Mouse (Mus musculus): ENCODE data around the gene Gm19345.

Gene Gm19345

GRCm38 (mm10) chr7:19851858-19852570 lies at the start of gene Gm19345:
Gene Gm19345 (plus strand): TSS chr7:19852003.
- DNase-seq: no peak

- DNase-seq: peak; percentile 25
Observed at GRCm38 (mm10) chr7:19802995-19803394, 48.8 kb upstream of the Gm19345 start.

DNA sequence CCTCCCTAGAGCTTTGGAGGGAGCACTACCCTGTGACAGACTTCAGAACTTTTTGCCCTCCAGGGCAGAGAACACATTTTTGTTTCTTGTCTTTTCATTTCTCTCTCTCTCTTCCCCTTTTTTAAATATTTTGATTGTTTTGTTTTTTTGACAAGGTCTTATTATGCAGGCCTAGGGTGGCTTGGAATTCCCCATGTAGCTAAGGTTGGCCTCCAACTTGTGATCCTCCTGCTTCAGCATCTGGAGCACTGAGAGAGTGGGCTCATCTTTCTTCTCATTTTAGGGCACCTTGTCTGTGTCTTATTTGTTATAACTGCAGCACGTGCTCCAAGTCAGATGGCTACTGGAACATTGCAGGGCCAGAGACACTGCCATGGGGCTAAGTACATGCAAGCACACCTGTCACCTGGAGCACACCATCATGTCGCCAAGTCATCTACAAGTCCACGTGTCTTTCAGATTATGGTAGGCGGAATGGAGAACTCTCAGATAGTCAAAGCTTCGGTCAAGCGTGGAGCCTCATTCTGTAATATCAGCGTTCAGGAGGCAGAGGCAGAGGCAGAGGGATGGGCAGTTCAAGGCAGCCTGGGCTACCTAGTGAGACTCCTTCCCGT lies 45.3 kb upstream of the Gm19345 start:
- no peak for DNase-seq

DNA sequence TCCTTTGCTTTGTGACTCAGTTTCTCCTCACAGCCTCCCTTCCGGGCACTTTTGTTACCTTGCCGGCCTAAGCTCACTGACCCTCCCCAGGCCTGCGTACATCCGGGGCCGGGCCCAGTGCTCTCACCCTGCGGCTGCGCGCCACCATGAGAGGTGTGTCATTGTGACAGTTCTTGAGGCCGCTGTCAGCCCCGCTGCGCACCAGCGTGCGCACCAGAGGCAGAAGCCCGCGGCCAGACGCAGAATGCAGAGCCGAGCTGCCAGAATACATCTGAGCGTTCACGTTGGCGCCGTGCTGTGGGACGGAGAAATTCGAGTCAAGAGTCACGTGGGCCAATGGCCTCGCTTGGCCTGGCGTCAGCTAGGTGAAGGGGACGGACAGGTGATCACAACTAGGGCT lies 42.4 kb upstream of the Gm19345 start:
- DNase-seq: no peak

DNA sequence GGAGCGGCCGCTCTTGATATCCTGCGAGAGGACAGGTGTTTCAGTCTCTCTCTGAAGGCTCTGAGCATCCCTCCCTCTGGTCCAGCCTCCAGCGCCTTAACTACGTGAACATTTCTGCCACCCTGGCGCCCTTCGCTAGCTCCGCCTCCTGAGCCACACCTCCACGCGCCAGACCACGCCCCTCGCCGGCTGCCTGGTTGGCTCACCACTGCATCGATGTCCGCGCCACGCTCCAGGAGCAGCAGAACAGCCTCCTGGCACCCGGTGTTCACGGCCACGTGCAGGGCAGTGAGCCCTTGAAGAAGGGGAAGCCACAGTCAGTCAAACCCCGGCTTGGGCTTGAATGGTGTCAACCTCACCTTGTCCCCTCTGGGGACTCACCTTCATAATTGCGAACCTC lies 40.7 kb upstream of the Gm19345 start:
- no peak for DNase-seq

- no peak for DNase-seq
Observed at GRCm38 (mm10) chr7:19813161-19813560, 38.6 kb upstream of the Gm19345 start.

- DNase-seq: no peak
Observed at GRCm38 (mm10) chr7:19813579-19814122, 38.2 kb upstream of the Gm19345 start.

- DNase-seq: no peak
Observed at GRCm38 (mm10) chr7:19815296-19816223, 36.2 kb upstream of the Gm19345 start.

- DNase-seq: no peak
Observed at GRCm38 (mm10) chr7:19816224-19816771, 35.5 kb upstream of the Gm19345 start.

DNA sequence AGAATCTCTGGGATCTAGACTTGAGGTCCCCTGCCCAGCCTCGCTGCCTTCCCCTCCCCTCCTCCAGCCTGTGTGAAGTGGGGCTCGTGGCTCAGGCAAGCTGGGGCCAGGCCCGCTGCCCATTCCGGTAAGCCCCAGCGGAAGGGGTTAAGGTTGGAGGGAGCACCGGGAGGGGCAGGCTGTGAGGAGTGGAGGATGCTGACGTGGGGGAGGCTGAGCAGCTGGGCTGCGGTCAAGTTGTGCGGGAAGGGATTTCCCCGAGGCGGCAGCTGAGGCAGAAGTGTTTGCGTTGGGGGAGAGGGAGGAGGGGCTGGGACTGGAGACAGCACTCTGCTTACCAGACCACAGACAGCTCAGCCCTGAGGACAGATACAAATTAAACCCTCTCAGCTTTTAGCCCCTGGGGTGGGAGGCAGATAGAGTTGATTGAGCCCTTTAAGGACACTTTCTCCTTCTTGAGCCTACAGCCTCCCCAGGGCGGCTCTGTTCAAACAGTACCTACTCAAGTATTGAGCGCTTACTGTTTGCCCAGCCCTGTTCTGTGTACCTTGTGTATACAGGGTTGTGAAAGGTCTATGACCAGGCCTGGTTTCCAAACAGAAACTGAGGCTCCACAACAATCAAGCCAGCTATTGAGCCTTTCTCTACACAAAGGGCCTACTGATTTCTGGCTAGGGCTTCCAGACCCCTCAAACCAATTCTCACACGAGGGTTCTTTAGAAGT lies 34.3 kb upstream of the Gm19345 start:
- no peak for DNase-seq

DNA sequence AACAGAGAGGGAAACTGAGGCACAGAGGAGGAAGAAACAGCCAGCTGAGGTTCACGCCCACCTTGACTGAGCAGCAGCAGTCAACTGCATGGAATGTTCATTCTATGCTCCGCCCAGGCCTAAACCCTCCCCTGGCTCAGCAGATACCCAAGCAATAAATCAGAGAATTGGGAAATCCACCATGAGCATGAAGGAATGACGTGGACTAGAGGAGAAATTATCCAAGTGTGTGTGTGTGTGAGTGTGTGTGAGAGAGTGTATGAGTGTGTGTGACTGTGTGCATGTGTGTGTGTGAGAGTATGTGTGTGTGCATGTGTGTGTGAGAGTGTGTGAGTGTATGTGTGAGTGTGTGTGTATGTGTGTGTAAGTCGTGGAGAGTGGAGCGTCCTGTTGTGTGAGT lies 33.4 kb upstream of the Gm19345 start:
- DNase-seq: no peak

DNA sequence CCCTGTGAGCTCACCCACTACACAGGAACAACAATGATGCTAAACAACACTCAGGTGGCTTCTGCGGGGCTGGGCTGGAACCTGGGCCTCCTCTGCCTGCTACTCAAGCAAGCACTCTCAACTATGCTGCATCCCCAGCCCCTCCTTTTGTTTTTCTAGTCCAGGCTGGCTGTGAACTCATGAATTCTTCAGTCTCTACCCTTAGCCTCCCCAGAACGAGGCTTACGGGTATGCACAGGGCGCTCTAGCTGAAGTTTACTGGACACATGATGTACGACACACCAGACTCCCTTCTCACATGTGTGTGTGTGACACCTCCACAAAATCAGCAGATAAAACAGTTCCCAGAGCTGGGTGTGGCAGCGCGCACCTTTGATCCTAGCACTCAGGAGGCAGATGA lies 32.9 kb upstream of the Gm19345 start:
- no peak for DNase-seq

GRCm38 (mm10) chr7:19820347-19821048 lies 31.3 kb upstream of the Gm19345 start:
- no peak for DNase-seq

DNA sequence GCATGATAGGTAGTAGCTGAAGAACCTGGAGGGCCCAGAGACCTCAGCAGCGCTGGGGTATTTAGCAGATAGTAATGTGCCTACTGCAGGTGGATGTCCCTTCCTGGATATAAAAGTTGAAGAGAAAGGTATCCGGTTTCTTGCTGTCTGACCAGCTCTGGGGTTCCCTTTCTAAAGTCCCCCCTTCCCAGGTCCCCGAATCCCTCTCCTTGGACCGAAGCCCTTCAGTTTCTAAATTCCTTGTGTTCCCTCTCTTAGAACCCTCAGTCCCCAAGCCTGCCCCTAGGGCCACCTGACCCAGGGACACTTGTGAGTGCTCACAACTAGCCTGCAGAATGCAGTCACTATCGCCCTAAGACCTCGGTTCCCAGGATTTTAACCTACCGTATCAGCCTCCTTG lies 30.2 kb upstream of the Gm19345 start:
- no peak for DNase-seq

- DNase-seq: no peak
Observed at GRCm38 (mm10) chr7:19822193-19822592, 29.6 kb upstream of the Gm19345 start.

DNA sequence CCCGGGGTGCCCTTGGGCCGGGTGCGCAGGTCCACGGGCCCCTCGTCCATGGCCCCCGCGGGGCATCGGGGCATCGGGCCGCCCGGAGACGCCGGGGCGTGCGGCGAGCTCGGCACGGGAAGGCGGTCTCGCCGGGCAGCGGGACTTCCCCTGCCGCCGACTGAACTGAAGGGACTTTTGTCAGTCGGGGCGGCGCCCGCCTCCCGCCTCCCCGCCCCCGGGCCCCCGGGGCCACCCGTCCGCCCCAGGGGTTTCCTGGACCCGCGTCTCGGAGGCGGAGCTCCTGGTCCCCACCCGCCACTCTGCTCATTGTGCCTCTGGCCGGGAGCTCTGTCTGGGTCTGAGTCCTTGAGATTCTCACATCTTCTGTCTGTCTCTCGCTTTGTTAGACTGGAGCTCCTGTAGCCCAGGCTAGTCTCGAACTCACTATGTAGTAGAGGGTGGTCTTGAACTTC lies 29.2 kb upstream of the Gm19345 start, which contains the start of gene Bcl3:
Bcl3 (minus strand) TSS at position 167 of the 455 bp plus-strand sequence.
- DNase-seq: no peak

DNA sequence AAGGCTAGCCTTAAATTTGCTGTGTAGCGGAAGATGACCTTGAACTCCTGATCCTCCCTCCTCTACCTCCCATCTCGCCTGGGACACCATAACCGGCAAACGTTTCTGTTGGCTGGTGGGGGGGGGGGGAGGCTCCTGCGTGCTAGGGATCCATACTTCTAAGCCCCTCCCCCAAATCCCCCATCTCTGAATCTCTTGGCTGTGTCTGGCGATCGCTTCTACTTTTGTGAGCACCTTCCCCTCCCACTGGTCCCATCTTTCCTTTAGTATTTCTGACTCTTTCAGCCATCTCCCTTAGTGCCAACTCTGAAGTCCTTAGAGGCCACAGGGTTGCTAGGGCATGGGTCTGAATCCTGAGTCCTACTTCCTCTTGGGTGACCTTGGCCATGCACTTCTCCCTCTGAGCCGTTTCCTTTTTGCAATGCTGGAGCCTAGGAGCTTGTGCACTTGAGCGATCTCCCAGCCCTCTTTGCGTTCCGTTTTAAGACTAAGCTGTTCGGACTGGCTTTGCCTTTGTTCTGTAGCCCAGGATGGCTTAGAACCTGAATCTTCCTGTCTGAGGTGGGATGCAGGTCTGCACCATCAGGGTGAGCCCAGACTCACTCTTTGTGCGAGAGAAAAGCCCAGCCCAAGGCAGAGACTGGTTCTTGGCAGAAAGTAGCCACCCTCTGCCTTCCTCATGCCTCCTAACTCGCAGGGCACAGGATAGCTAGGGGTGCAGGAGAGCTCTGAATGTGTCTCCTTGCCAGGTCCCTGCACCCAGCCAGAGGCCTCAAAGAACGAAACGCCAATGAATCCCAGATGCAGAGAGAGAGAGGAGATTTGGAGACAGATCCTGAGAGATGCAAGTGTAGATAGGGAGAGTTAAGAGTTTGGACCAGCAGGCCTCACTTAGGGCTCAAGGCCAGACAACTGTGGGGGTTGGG lies 28.3 kb upstream of the Gm19345 start:
- no peak for DNase-seq

DNA sequence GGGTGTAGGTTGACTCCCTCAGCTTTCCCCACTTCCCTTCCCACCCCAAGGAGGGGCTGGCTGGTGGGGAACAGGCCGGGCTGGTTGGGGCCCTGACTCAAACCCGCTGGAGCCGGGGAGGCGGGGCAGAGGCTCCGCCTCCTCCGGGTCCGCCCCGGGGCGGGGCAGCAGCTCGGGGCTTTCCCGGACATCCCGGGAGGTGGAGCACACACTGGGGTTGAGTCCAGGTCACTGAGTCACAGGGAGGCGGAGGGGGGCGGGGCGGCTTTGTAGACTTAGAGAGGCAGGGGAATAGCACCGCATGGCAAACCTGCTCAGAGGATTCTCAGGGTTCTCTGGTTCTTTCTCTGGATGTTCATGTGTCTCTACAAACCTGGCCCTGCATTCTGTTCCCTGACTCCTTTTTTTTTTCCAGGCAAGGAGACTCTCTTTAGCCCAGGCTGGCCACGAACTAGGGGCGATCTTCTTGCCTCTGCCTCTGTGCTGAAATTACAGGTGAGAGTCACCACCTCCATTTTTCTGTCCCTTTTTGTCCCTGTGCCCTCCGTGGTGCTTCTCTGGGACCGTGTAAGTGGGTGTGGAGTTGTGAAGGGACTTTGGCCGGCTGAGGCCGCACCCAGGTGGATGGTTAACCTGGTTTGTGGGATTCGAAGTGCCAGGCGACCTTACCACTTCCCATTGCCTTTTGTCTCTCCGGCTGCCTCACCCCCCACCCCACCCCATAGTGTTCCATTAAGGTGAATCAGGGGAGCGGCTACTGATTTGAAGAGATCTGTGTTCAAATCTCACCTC lies 27.4 kb upstream of the Gm19345 start:
- no peak for DNase-seq

DNA sequence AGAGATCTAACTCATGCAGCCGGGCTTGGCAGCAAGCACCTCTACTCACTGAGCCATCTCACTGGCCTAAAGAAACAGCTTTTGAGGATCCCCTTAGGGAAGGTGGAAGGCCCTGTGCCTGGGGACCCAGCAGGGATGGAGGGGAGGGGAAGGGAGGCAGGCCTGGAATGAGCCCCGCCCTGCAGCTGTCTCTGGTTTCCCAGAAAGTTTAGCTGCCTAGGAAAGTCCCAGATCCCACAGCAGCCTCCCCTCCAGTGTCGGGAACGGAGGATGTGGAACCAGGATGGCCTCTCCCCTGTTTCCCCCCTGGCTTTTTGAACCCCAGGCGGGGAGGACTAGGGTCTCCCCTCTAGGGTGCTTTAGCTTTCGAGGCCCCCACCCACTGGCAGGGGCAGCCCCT lies 25.0 kb upstream of the Gm19345 start:
- no peak for DNase-seq

GRCm38 (mm10) chr7:19829694-19830093 lies 22.1 kb upstream of the Gm19345 start:
- DNase-seq: no peak
